Mouse (Mus musculus): ENCODE data around the gene Tspan18. TPM values are rescaled to one million over a fixed set of nuclear protein-coding genes. Genes with fewer than 3 reads are reported as not detected.

Gene Tspan18
- polyA plus RNA-seq, 1 experiment from 2014 or later = 30.2 TPM

GRCm38 (mm10) chr2:93266565-93267169, 67.6 kb downstream of the Tspan18 start:
- H3K9ac ChIP-seq (replicated peaks; ENCODE audit: low read depth, low read length) = no peak overlapping the region
- H3K27me3 ChIP-seq (ENCODE audit: control insufficient read depth, insufficient read depth, low read length) = no peaks in the 10 kb centered on the region
- H3K4me3 ChIP-seq (ENCODE audit: low read depth, low read length) = no peak overlapping the region
- H3K4me1 ChIP-seq (ENCODE audit: control insufficient read depth, insufficient read depth, low read length) = peaks cover 19% of the 10 kb centered on the region
- WGBS = 22% methylated on average over 7 of the region's 7 CpGs
- no peak overlapping the region for H3K4me2 ChIP-seq (ENCODE audit: low read depth, low read length)
- H3K9me3 ChIP-seq (ENCODE audit: control insufficient read depth, low read length) = no peaks in the 10 kb centered on the region
- H3K27ac ChIP-seq (ENCODE audit: low read depth, low read length) = peak overlapping the region; percentile 60
- no peaks in the 10 kb centered on the region for H3K36me3 ChIP-seq (ENCODE audit: control insufficient read depth, insufficient read depth, low read length)
- peak; percentile 16; the same call in 1 of the 2 replicates for ATAC-seq (ENCODE audit: low read depth)

- no peaks in the 10 kb centered on the region for H3K9me3 ChIP-seq (ENCODE audit: control insufficient read depth, low read length)
- no peak overlapping the region for H3K9ac ChIP-seq (replicated peaks; ENCODE audit: low read depth, low read length)
- no peak for ATAC-seq (ENCODE audit: low read depth)
- H3K4me2 ChIP-seq (ENCODE audit: low read depth, low read length) = no peak overlapping the region
- no peaks in the 10 kb centered on the region for H3K36me3 ChIP-seq (ENCODE audit: control insufficient read depth, insufficient read depth, low read length)
- H3K27me3 ChIP-seq (ENCODE audit: control insufficient read depth, insufficient read depth, low read length) = no peaks in the 10 kb centered on the region
- peaks cover 23% of the 10 kb centered on the region for H3K4me1 ChIP-seq (ENCODE audit: control insufficient read depth, insufficient read depth, low read length)
- H3K4me3 ChIP-seq (ENCODE audit: low read depth, low read length) = no peak overlapping the region
- whole genome bisulfite sequencing = 78% methylated on average over 5 of the region's 5 CpGs
- H3K27ac ChIP-seq (ENCODE audit: low read depth, low read length) = 0 out of 2 replicates have a peak overlapping the region, but pooled peaks have one; percentile 10
Observed at GRCm38 (mm10) chr2:93262291-93263285, 71.7 kb downstream of the Tspan18 start.

GRCm38 (mm10) chr2:93261521-93262290, 72.6 kb downstream of the Tspan18 start:
- Histone ChIP-seq H3K36me3 (ENCODE audit: control insufficient read depth, insufficient read depth, low read length) (no peaks in the 10 kb centered on the region), H3K4me2 (ENCODE audit: low read depth, low read length) (no peak overlapping the region), H3K27ac (ENCODE audit: low read depth, low read length) (0 out of 2 replicates have a peak overlapping the region, but pooled peaks have one; percentile 10), H3K27me3 (ENCODE audit: control insufficient read depth, insufficient read depth, low read length) (no peaks in the 10 kb centered on the region), H3K9me3 (ENCODE audit: control insufficient read depth, low read length) (no peaks in the 10 kb centered on the region), H3K9ac (replicated peaks; ENCODE audit: low read depth, low read length) (no peak overlapping the region), H3K4me3 (ENCODE audit: low read depth, low read length) (no peak overlapping the region), H3K4me1 (ENCODE audit: control insufficient read depth, insufficient read depth, low read length) (peaks cover 23% of the 10 kb centered on the region)
- WGBS = 49% methylated on average over 6 of the region's 6 CpGs
- ATAC-seq (ENCODE audit: low read depth) = no peak

GRCm38 (mm10) chr2:93257634-93258033, 76.7 kb downstream of the Tspan18 start:
- peak; percentile 56; the same call in 1 of the 2 replicates for ATAC-seq (ENCODE audit: low read depth)
- Histone ChIP-seq H3K27me3 (ENCODE audit: control insufficient read depth, insufficient read depth, low read length) (no peaks in the 10 kb centered on the region), H3K36me3 (ENCODE audit: control insufficient read depth, insufficient read depth, low read length) (no peaks in the 10 kb centered on the region), H3K9ac (replicated peaks; ENCODE audit: low read depth, low read length) (no peak overlapping the region), H3K27ac (ENCODE audit: low read depth, low read length) (peak overlapping the region; percentile 29; the same call in 1 of the 2 replicates), H3K4me2 (ENCODE audit: low read depth, low read length) (no peak overlapping the region), H3K4me3 (ENCODE audit: low read depth, low read length) (no peak overlapping the region), H3K9me3 (ENCODE audit: control insufficient read depth, low read length) (no peaks in the 10 kb centered on the region), H3K4me1 (ENCODE audit: control insufficient read depth, insufficient read depth, low read length) (peaks cover 28% of the 10 kb centered on the region)
- 13% methylated on average over 4 of the region's 4 CpGs for WGBS

GRCm38 (mm10) chr2:93256735-93257405, 77.4 kb downstream of the Tspan18 start:
- Histone ChIP-seq H3K27ac (ENCODE audit: low read depth, low read length) (peak overlapping the region; percentile 45), H3K27me3 (ENCODE audit: control insufficient read depth, insufficient read depth, low read length) (no peaks in the 10 kb centered on the region), H3K4me1 (ENCODE audit: control insufficient read depth, insufficient read depth, low read length) (peaks cover 35% of the 10 kb centered on the region), H3K9ac (replicated peaks; ENCODE audit: low read depth, low read length) (no peak overlapping the region; the same call in 1 of the 2 replicates), H3K9me3 (ENCODE audit: control insufficient read depth, low read length) (no peaks in the 10 kb centered on the region), H3K4me3 (ENCODE audit: low read depth, low read length) (no peak overlapping the region), H3K4me2 (ENCODE audit: low read depth, low read length) (no peak overlapping the region), H3K36me3 (ENCODE audit: control insufficient read depth, insufficient read depth, low read length) (no peaks in the 10 kb centered on the region)
- 49% methylated on average over 7 of the region's 8 CpGs for WGBS
- peak; percentile 31; the same call in 1 of the 2 replicates for ATAC-seq (ENCODE audit: low read depth)

- Histone ChIP-seq H3K36me3 (ENCODE audit: control insufficient read depth, insufficient read depth, low read length) (no peaks in the 10 kb centered on the region), H3K4me1 (ENCODE audit: control insufficient read depth, insufficient read depth, low read length) (peaks cover 36% of the 10 kb centered on the region), H3K27ac (ENCODE audit: low read depth, low read length) (no peak overlapping the region), H3K9me3 (ENCODE audit: control insufficient read depth, low read length) (no peaks in the 10 kb centered on the region), H3K27me3 (ENCODE audit: control insufficient read depth, insufficient read depth, low read length) (no peaks in the 10 kb centered on the region), H3K9ac (replicated peaks; ENCODE audit: low read depth, low read length) (no peak overlapping the region), H3K4me2 (ENCODE audit: low read depth, low read length) (no peak overlapping the region), H3K4me3 (ENCODE audit: low read depth, low read length) (no peak overlapping the region)
- peak; percentile 53; the same call in 1 of the 2 replicates for ATAC-seq (ENCODE audit: low read depth)
- 10% methylated on average over 9 of the region's 9 CpGs for WGBS
Observed at GRCm38 (mm10) chr2:93252356-93252755, 81.9 kb downstream of the Tspan18 start.

GRCm38 (mm10) chr2:93250611-93251010, 83.7 kb downstream of the Tspan18 start:
- Histone ChIP-seq H3K27me3 (ENCODE audit: control insufficient read depth, insufficient read depth, low read length) (no peaks in the 10 kb centered on the region), H3K27ac (ENCODE audit: low read depth, low read length) (no peak overlapping the region), H3K36me3 (ENCODE audit: control insufficient read depth, insufficient read depth, low read length) (no peaks in the 10 kb centered on the region), H3K4me2 (ENCODE audit: low read depth, low read length) (no peak overlapping the region), H3K4me1 (ENCODE audit: control insufficient read depth, insufficient read depth, low read length) (peaks cover 29% of the 10 kb centered on the region), H3K9me3 (ENCODE audit: control insufficient read depth, low read length) (no peaks in the 10 kb centered on the region), H3K4me3 (ENCODE audit: low read depth, low read length) (no peak overlapping the region), H3K9ac (replicated peaks; ENCODE audit: low read depth, low read length) (no peak overlapping the region)
- 72% methylated on average over 7 of the region's 7 CpGs for WGBS
- no peak for ATAC-seq (ENCODE audit: low read depth)

- Histone ChIP-seq H3K4me1 (ENCODE audit: control insufficient read depth, insufficient read depth, low read length) (peaks cover 29% of the 10 kb centered on the region), H3K36me3 (ENCODE audit: control insufficient read depth, insufficient read depth, low read length) (no peaks in the 10 kb centered on the region), H3K9ac (replicated peaks; ENCODE audit: low read depth, low read length) (no peak overlapping the region), H3K4me2 (ENCODE audit: low read depth, low read length) (no peak overlapping the region), H3K27ac (ENCODE audit: low read depth, low read length) (peak overlapping the region; percentile 62), H3K9me3 (ENCODE audit: control insufficient read depth, low read length) (no peaks in the 10 kb centered on the region), H3K4me3 (ENCODE audit: low read depth, low read length) (no peak overlapping the region), H3K27me3 (ENCODE audit: control insufficient read depth, insufficient read depth, low read length) (no peaks in the 10 kb centered on the region)
- WGBS = 42% methylated on average over 6 of the region's 6 CpGs
- no peak for ATAC-seq (ENCODE audit: low read depth)
Observed at GRCm38 (mm10) chr2:93249058-93249457, 85.2 kb downstream of the Tspan18 start.
